In genomic region chr12:80757751-80758558, GRCm38 (mm10) we compare ENCODE assay signal across 8 mouse cellular contexts. TPM values are rescaled to one million over a fixed set of nuclear protein-coding genes. Genes with fewer than 3 reads are reported as not detected.
DNase-seq lines count a peak whose midpoint lies in the region; ATAC-seq and TF ChIP-seq lines count a peak whose summit lies in the region.

No protein-coding gene starts in this region.

- DNase-seq in CD8-positive naive resting alpha-beta T cell, adult 2 months (ENCODE audit: low read depth in 2 of 2, low spot score in 2 of 2) = peak; percentile 4 to 19
- DNase-seq in brain, adult 2 months (ENCODE audit: low read depth, low spot score) = peak; percentile 75
- DNase-seq in hindbrain, embryonic 10.5 days (ENCODE audit: low spot score) = peak; percentile 73
- DNase-seq in limb, embryonic 14.5 days (ENCODE audit: low spot score) = peak; percentile 77
- DNase-seq in thymus, postnatal 10 days (ENCODE audit: low spot score in 2 of 2) = peak; percentile 40 to 59
- DNase-seq in layer of hippocampus, postnatal 25 days (ENCODE audit: extremely low spot score in 1 of 2, low spot score in 1 of 2) = no peak

- WGBS in forebrain, embryonic 13.5 days = 43% methylated on average over 109 of the region's 122 CpGs
- 18% methylated on average over 122 of the region's 122 CpGs for WGBS in hindbrain, embryonic 10.5 days
- WGBS in limb, embryonic 14.5 days = under 1% methylated on average over 110 of the region's 122 CpGs
- WGBS in midbrain, embryonic 15.5 days = 43% methylated on average over 118 of the region's 122 CpGs

- H3K27me3 ChIP-seq in forebrain, embryonic 13.5 days = no peaks in the 10 kb centered on the region
- H3K27me3 ChIP-seq in hindbrain, embryonic 10.5 days (ENCODE audit: insufficient read depth, poor library complexity, severe bottlenecking) = peaks cover 50% of the 10 kb centered on the region
- H3K27me3 ChIP-seq in limb, embryonic 14.5 days (ENCODE audit: control insufficient read depth, insufficient read depth, low read length) = peaks cover 52% of the 10 kb centered on the region
- no peaks in the 10 kb centered on the region for H3K27me3 ChIP-seq in midbrain, embryonic 15.5 days (replicated peaks)

- H3K36me3 ChIP-seq in forebrain, embryonic 13.5 days (ENCODE audit: poor library complexity, severe bottlenecking) = peaks cover 62% of the 10 kb centered on the region
- peaks cover 61% of the 10 kb centered on the region for H3K36me3 ChIP-seq in hindbrain, embryonic 10.5 days
- H3K36me3 ChIP-seq in limb, embryonic 14.5 days (ENCODE audit: control insufficient read depth, insufficient read depth, low read length) = no peaks in the 10 kb centered on the region
- H3K36me3 ChIP-seq in midbrain, embryonic 15.5 days (replicated peaks) = peaks cover 48% of the 10 kb centered on the region

- ATAC-seq in forebrain, embryonic 13.5 days = no peak
- ATAC-seq in limb, embryonic 14.5 days (ENCODE audit: low FRiP score, low read depth) = peak; percentile 84
- ATAC-seq in midbrain, embryonic 15.5 days (replicated peaks) = no peak

- H3K9me3 ChIP-seq in forebrain, embryonic 13.5 days (replicated peaks) = peaks cover 45% of the 10 kb centered on the region
- H3K9me3 ChIP-seq in hindbrain, embryonic 10.5 days = peaks cover 53% of the 10 kb centered on the region
- no peaks in the 10 kb centered on the region for H3K9me3 ChIP-seq in limb, embryonic 14.5 days (ENCODE audit: control insufficient read depth, low read length)
- peaks cover 20% of the 10 kb centered on the region for H3K9me3 ChIP-seq in midbrain, embryonic 15.5 days

- no peak for TF ChIP-seq POLR2A in limb, embryonic 14.5 days (IDR thresholded peaks at IDR 0.05; ENCODE audit: borderline replicate concordance, extremely low read depth, insufficient read depth, insufficient read length)

- H3K4me3 ChIP-seq in forebrain, embryonic 13.5 days = peak overlapping the region; percentile 71
- peak overlapping the region; percentile 69 for H3K4me3 ChIP-seq in hindbrain, embryonic 10.5 days
- H3K4me3 ChIP-seq in limb, embryonic 14.5 days (replicated peaks; ENCODE audit: low read length) = peak overlapping the region; percentile 58
- peak overlapping the region; percentile 22 for H3K4me3 ChIP-seq in midbrain, embryonic 15.5 days

- no peak overlapping the region for H3K9ac ChIP-seq in forebrain, embryonic 13.5 days
- peak overlapping the region; percentile 53 for H3K9ac ChIP-seq in limb, embryonic 14.5 days (ENCODE audit: low read depth, low read length, severe bottlenecking)
- no peak overlapping the region for H3K9ac ChIP-seq in midbrain, embryonic 15.5 days

- H3K4me2 ChIP-seq in forebrain, embryonic 13.5 days = peak overlapping the region; percentile 70
- peak overlapping the region; percentile 99 for H3K4me2 ChIP-seq in limb, embryonic 14.5 days (replicated peaks; ENCODE audit: low read depth, low read length, severe bottlenecking)
- H3K4me2 ChIP-seq in midbrain, embryonic 15.5 days = peak overlapping the region; percentile 79

- peaks cover 16% of the 10 kb centered on the region for H3K4me1 ChIP-seq in forebrain, embryonic 13.5 days
- peaks cover 39% of the 10 kb centered on the region for H3K4me1 ChIP-seq in hindbrain, embryonic 10.5 days (replicated peaks)
- H3K4me1 ChIP-seq in limb, embryonic 14.5 days (ENCODE audit: control insufficient read depth, insufficient read depth, low read length) = peaks cover 17% of the 10 kb centered on the region
- peaks cover 25% of the 10 kb centered on the region for H3K4me1 ChIP-seq in midbrain, embryonic 15.5 days

- H3K27ac ChIP-seq in forebrain, embryonic 13.5 days = no peak overlapping the region; the same call in 1 of the 2 replicates
- H3K27ac ChIP-seq in hindbrain, embryonic 10.5 days = peak overlapping the region; percentile 98
- no peak overlapping the region for H3K27ac ChIP-seq in limb, embryonic 14.5 days (replicated peaks; ENCODE audit: low read depth, low read length)
- H3K27ac ChIP-seq in midbrain, embryonic 15.5 days = no peak overlapping the region

RNA-seq across cellular contexts. Expression of gene Ccdc177, which starts 2.5 kb away (rescaled TPM):
- polyA plus RNA-seq in forebrain, embryonic 13.5 days (2015; fragmentation: Nextera tagmentation; extraction: Ambion mirVana) = 4.6 and 4.7 TPM in 2 replicates
- polyA plus RNA-seq in hindbrain, embryonic 10.5 days (2016; fragmentation: Nextera tagmentation; extraction: Ambion mirVana) = 1.5 and 2.4 TPM in 2 replicates
- 0.08 and 0.10 TPM in 2 replicates for polyA plus RNA-seq in limb, embryonic 14.5 days (2012; rRNA removed)
- 0.04 and 0.07 TPM in 2 replicates for polyA plus RNA-seq in limb, embryonic 14.5 days (2014; fragmentation: Nextera tagmentation; extraction: Ambion mirVana)
- 5.9 and 6.6 TPM in 2 replicates for polyA plus RNA-seq in midbrain, embryonic 15.5 days (2015; fragmentation: Nextera tagmentation; extraction: Ambion mirVana)
- 10 to 100 TPM; 17.6 to 19.2 TPM for total RNA-seq in layer of hippocampus, postnatal 25 days (2021)

RNA-seq across cellular contexts. Expression of gene Susd6, which starts 32.4 kb away (rescaled TPM):
- polyA plus RNA-seq in forebrain, embryonic 13.5 days (2015; fragmentation: Nextera tagmentation; extraction: Ambion mirVana) = 13.8 and 14.0 TPM in 2 replicates
- 15.6 and 15.9 TPM in 2 replicates for polyA plus RNA-seq in hindbrain, embryonic 10.5 days (2016; fragmentation: Nextera tagmentation; extraction: Ambion mirVana)
- polyA plus RNA-seq in limb, embryonic 14.5 days (2012; rRNA removed) = 28.6 and 32.2 TPM in 2 replicates
- polyA plus RNA-seq in limb, embryonic 14.5 days (2014; fragmentation: Nextera tagmentation; extraction: Ambion mirVana) = 22.3 and 24.9 TPM in 2 replicates
- polyA plus RNA-seq in midbrain, embryonic 15.5 days (2015; fragmentation: Nextera tagmentation; extraction: Ambion mirVana) = 13.2 and 13.6 TPM in 2 replicates
- total RNA-seq in layer of hippocampus, postnatal 25 days (2021) = 10 to 100 TPM; 59.9 to 64.5 TPM

Comparison
In these comparisons a context has a peak if more than half of its experiments do, and no peak if none do; other contexts are left out.
1. DNase-seq: peak in CD8-positive naive resting alpha-beta T cell, adult 2 months (2 of 2), brain, adult 2 months (single experiment), hindbrain, embryonic 10.5 days (single experiment), limb, embryonic 14.5 days (single experiment) and thymus, postnatal 10 days (2 of 2); none in layer of hippocampus, postnatal 25 days (0 of 2).
2. Peak in every context shown above with its lines, with median percentiles within 50 percentile points of each other: H3K4me2 ChIP-seq and H3K4me3 ChIP-seq.